Mouse (Mus musculus): Measurements from ENCODE around the gene Lrig2. TPM values are rescaled to one million over a fixed set of nuclear protein-coding genes. Genes with fewer than 3 reads are reported as not detected.

Lrig2 gene
- polyA plus RNA-seq, 1 experiment, result 4.8 TPM

DNA sequence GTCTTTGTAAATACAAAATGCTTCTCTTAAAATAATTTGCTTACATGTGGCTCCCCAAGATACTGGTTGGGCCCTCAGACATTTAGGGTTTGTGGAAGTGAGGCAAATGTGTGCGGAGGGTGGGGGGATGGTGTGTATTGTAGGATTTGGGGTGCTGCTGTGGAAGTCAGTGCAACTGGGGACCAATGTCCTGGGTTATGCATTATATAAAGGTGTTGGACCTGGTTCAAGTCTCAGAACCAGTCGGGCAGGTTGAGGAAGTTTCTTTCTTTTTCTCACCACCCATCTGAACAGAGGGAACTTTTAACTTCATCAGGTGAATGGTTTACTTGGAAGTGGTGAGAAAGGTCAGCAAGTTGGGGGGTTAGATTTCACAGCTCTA lies 161.9 kb downstream of the Lrig2 start:
- no peak for TF ChIP-seq REST (IDR thresholded peaks at IDR 0.05; ENCODE audit: insufficient read depth, insufficient read length)
- H3K4me2 ChIP-seq (ENCODE audit: low read depth), result no peak overlapping the region
- no peaks in the 10 kb centered on the region for H3K27me3 ChIP-seq (ENCODE audit: control insufficient read depth, insufficient read depth, insufficient read length)
- no peak overlapping the region for H3K4me3 ChIP-seq
- H3K36me3 ChIP-seq (ENCODE audit: control insufficient read depth, insufficient read depth), result no peaks in the 10 kb centered on the region
- no peak overlapping the region for H3ac ChIP-seq (ENCODE audit: control insufficient read depth, insufficient read length)
- H3K79me2 ChIP-seq (ENCODE audit: control insufficient read depth, insufficient read depth), result no peaks in the 10 kb centered on the region

DNA sequence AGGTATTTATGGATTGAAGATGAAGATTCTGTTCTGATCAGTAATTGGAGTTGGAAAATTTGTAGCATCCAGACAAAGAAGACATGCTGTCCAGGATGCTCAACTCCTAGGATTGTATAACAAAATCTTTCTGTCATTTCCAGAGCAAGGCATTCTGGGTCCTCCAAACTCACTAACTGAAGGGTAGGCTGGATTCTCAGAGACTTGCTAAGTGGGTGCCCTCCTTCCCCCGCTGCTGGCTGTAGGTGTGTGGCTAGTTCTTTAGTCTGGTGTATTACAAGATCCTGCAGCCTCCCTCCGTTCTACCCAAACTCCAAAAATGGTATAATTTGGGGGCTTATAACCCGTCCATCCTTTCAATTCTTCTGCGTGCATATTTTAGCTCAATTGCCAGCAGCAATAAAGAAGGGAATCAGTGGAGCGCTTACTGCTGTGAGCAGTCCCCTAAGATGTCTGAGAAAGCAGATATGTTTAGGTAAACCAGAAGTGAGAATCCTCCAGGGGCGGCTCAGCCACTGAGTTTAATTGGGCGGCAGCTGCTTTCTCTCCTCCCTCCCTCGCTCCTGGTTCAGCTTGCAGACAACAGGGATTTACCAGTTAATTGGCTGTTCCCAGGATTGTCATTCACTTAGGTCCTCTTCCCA lies 162.4 kb downstream of the Lrig2 start:
- H3ac ChIP-seq (ENCODE audit: control insufficient read depth, insufficient read length), result no peak overlapping the region
- no peaks in the 10 kb centered on the region for H3K79me2 ChIP-seq (ENCODE audit: control insufficient read depth, insufficient read depth)
- no peak overlapping the region for H3K4me3 ChIP-seq
- no peaks in the 10 kb centered on the region for H3K36me3 ChIP-seq (ENCODE audit: control insufficient read depth, insufficient read depth)
- H3K27me3 ChIP-seq (ENCODE audit: control insufficient read depth, insufficient read depth, insufficient read length), result no peaks in the 10 kb centered on the region
- no peak overlapping the region for H3K4me2 ChIP-seq (ENCODE audit: low read depth)
- TF ChIP-seq CEBPB (IDR thresholded peaks at IDR 0.05; ENCODE audit: insufficient read depth, poor library complexity, severe bottlenecking) (no peak), SRF (IDR thresholded peaks at IDR 0.05; ENCODE audit: control insufficient read depth, insufficient read length, low read depth) (no peak), MAX (IDR thresholded peaks at IDR 0.05; ENCODE audit: low read depth) (no peak), MYOD1 (IDR thresholded peaks at IDR 0.05; ENCODE audit: control insufficient read depth in 1 of 3, insufficient read length in 2 of 3, low read depth in 2 of 3) (no peak), REST (IDR thresholded peaks at IDR 0.05; ENCODE audit: insufficient read depth, insufficient read length) (no peak), POLR2A (IDR thresholded peaks at IDR 0.05; ENCODE audit: insufficient read length, low read depth) (no peak), TCF3 (IDR thresholded peaks at IDR 0.05; ENCODE audit: insufficient read length, low read depth) (no peak), E2F4 (IDR thresholded peaks at IDR 0.05; ENCODE audit: insufficient read depth) (no peak), USF1 (IDR thresholded peaks at IDR 0.05; ENCODE audit: low read depth) (no peak), TCF12 (IDR thresholded peaks at IDR 0.05; ENCODE audit: insufficient read depth, poor library complexity, severe bottlenecking) (no peak)

Other genes starting within 250 kb of the Lrig2 start
- 24.7 TPM for gene Slc16a1, start 126.8 kb upstream of the Lrig2 start, polyA plus RNA-seq (2012; fragmentation: generic; extraction: Trizol)

Measured in myocyte (in vitro differentiated cells).